Mouse (Mus musculus) liver, postnatal 0 days (tissue): ENCODE measurements around the gene Stk32c. TPM values are rescaled to one million over a fixed set of nuclear protein-coding genes. Genes with fewer than 3 reads are reported as not detected.

Source experiments
- ATAC-seq: fragments of 200-750 bp; cut with Nextera tagmentation; 2 replicates; pipeline ENCODE4 v1.8.0; 2017; ENCODE audit warnings: mild to moderate bottlenecking, moderate library complexity
- DNase-seq: peaks from one replicate; pipeline ENCODE4 v3.0.0-alpha.2; 2016
- H3K27ac ChIP-seq: fragments of 300-500 bp; sonication (generic); 2 replicates; pipeline ENCODE4 v1.5.1; 2014; ENCODE audit warnings: antibody characterized with exemption, moderate library complexity, mild to moderate bottlenecking, low read depth
- H3K27me3 ChIP-seq: fragments of 300-500 bp; sonication (generic); 2 replicates; pipeline ENCODE4 v1.6.1; 2014; ENCODE audit warnings: low read length, control low read depth, mixed read lengths; ENCODE audit not compliant: insufficient read depth
- H3K36me3 ChIP-seq: fragments of 300-500 bp; sonication (generic); replicated peaks from 2 replicates; pipeline ENCODE4 v1.6.1; 2014; ENCODE audit warnings: mild to moderate bottlenecking, control low read depth, low read length, moderate library complexity, mixed read lengths; ENCODE audit not compliant: insufficient read depth
- H3K4me1 ChIP-seq: fragments of 300-500 bp; sonication (generic); 2 replicates; pipeline ENCODE4 v1.6.1; 2014; ENCODE audit warnings: antibody characterized with exemption, mild to moderate bottlenecking, control low read depth; ENCODE audit not compliant: insufficient read depth
- H3K4me2 ChIP-seq: fragments of 300-500 bp; sonication (generic); 2 replicates; pipeline ENCODE4 v1.6.1; 2014; ENCODE audit warnings: low read depth, mild to moderate bottlenecking, low read length, moderate library complexity, mixed read lengths
- H3K4me3 ChIP-seq: fragments of 300-500 bp; sonication (generic); 2 replicates; pipeline ENCODE4 v1.5.1; 2014; ENCODE audit warnings: low read depth, low read length
- H3K9ac ChIP-seq: fragments of 300-500 bp; sonication (generic); replicated peaks from 2 replicates; pipeline ENCODE4 v1.6.1; 2014; ENCODE audit warnings: mild to moderate bottlenecking, moderate library complexity
- H3K9me3 ChIP-seq: fragments of 300-500 bp; sonication (generic); 2 replicates; pipeline ENCODE4 v1.6.1; 2016; ENCODE audit warnings: mild to moderate bottlenecking, control low read depth, low read length, mixed read lengths
- CTCF ChIP-seq: sonication (generic); IDR thresholded peaks from 2 replicates; pipeline ENCODE4 v1.5.1; 2016; ENCODE audit warnings: antibody characterized with exemption, low read depth
- EP300 ChIP-seq: IDR thresholded peaks from 2 replicates; pipeline ENCODE4 v1.6.1; 2016; ENCODE audit warnings: antibody characterized with exemption, low read depth, mild to moderate bottlenecking
- WGBS: fragments of 180-500 bp; shearing (Covaris S2); extraction: QIAGEN DNeasy Blood & Tissue Kit; methylation state at CpG from one replicate; pipeline ENCODE4 v1.1.7; 2014; ENCODE audit not compliant: insufficient replicate concordance; 5-methylcytosine and 5-hydroxymethylcytosine counted together
- polyA plus RNA-seq: library from polyadenylated mRNA; unstranded; fragments of >200 nt; fragmentation: Nextera tagmentation; extraction: Ambion mirVana; gene quantifications from 2 replicates; pipeline ENCODE4 v1.2.1, GENCODE M21; 2015

The Stk32c gene
- polyA plus RNA-seq, 1 experiment from 2014 or later = not detected

DNA sequence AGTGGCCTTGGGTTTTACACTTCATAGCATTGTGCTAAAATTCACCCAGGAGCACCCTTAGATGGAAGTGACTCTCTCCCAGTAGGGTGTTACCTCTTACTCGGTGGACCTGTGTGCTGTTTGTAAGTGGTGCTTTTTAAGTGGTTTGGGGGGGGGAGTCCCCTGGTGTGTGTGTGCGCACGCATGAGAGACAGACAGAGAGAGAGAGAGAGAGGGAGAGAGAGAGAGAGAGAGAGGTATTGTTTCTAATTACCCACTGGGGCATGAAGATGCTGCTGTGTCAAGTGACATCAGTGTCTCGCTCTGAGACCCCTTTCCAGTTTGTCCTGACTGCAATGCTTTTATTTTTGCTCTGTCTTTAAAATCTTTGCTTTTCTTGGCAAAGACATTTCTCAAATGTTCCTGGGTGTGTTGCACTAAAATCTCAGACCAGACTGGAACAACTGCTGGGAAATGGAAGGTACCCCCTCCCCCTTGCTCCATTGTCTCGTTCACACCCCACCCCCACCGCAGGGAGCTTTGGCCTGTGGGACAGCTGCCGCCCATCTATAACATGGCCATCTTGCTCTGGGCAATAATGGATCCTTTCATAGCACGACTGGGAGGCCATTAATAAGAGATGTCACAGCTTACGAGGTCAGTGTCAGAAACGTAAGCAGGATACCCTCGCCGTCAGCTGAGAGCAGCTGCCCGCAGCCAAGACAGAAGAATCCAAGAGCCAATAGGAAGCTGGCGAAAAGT lies 137.9 kb downstream of the Stk32c start:
- no peaks in the 10 kb centered on the region for H3K36me3 ChIP-seq
- H3K4me3 ChIP-seq = no peak overlapping the region
- no peaks in the 10 kb centered on the region for H3K27me3 ChIP-seq
- H3K27ac ChIP-seq = no peak overlapping the region
- DNase-seq (no peak), ATAC-seq (no peak)
- H3K9ac ChIP-seq = no peak overlapping the region
- H3K4me1 ChIP-seq = no peaks in the 10 kb centered on the region
- 68% methylated on average over 14 of the region's 14 CpGs for WGBS
- H3K9me3 ChIP-seq = no peaks in the 10 kb centered on the region
- no peak for TF ChIP-seq EP300
- no peak for TF ChIP-seq CTCF
- no peak overlapping the region for H3K4me2 ChIP-seq

DNA sequence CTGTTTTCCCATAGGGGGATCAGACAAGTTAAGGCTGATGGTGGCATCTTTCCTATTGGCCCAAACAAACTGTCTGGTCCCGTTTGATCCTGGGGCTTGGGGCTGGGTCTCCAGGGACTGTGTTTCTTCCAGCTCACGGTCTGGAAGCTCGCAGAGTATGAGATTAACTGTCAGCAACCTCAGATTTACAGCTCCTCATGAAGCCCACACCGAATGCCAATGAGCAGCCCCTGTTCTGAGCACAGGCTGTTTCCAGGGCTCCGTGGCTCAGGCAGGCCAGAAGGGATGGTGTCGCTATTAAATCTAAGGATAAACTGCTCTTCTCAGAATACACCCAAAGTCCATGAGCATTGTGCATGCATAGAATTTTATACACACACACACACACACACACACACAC lies 138.9 kb downstream of the Stk32c start:
- H3K4me1 ChIP-seq = no peaks in the 10 kb centered on the region
- WGBS = 47% methylated on average over 6 of the region's 6 CpGs
- no peaks in the 10 kb centered on the region for H3K36me3 ChIP-seq
- TF ChIP-seq CTCF (no peak), EP300 (no peak)
- H3K4me2 ChIP-seq = no peak overlapping the region
- no peak overlapping the region for H3K27ac ChIP-seq
- no peaks in the 10 kb centered on the region for H3K27me3 ChIP-seq
- H3K9ac ChIP-seq = no peak overlapping the region
- ATAC-seq (no peak), DNase-seq (no peak)
- H3K4me3 ChIP-seq = no peak overlapping the region
- H3K9me3 ChIP-seq = no peaks in the 10 kb centered on the region

DNA sequence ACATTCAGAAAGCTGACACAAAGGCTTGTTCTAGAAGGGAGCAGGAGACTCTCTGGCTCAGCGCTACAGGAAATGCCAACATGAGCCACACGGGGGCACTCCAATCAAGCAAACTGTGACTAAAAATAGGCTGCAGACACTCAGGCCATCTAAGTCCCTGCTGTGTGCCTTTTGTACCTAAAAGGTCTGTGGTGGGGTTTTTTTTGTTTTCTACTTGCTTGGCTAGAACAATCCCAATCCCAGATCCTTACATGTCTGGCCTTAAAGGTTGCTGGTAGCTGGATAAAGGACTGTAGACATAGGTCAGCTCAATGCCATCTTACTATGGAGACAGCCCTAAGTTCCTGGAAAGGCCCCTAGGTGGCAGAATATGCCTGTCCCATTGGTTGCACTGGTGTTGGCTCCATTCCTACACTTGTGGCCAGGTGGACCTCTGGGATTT lies 144.9 kb downstream of the Stk32c start:
- Histone ChIP-seq H3K27ac (no peak overlapping the region), H3K4me3 (no peak overlapping the region), H3K4me2 (no peak overlapping the region), H3K36me3 (no peaks in the 10 kb centered on the region), H3K27me3 (no peaks in the 10 kb centered on the region), H3K9ac (no peak overlapping the region), H3K9me3 (no peaks in the 10 kb centered on the region), H3K4me1 (no peaks in the 10 kb centered on the region)
- DNase-seq (peak; percentile 65), ATAC-seq (no peak)
- peak; percentile 56 for TF ChIP-seq CTCF
- no peak for TF ChIP-seq EP300
- WGBS = 0% methylated on average over 2 of the region's 2 CpGs

DNA sequence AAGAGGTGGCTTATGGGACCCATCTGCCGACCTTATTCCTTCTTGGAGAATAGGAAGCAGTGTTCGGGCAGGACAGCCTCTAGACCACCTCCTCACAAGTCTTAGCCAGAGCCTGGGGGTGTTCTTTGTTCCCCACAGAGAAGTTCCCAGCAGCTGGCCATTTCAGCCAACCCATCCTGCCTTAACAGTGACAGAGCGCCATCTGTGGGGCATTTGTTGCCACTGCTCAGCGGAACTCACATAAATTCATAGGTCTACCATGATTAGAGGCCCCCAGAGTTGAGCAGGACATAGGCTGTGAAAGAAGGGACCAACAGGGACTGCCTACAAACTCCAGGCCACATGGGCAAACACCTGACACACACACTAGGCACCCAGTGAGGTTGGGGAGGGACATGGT lies 149.7 kb downstream of the Stk32c start:
- TF ChIP-seq EP300 = no peak
- TF ChIP-seq CTCF = peak; percentile 55
- WGBS = 49% methylated on average over 4 of the region's 4 CpGs
- H3K4me2 ChIP-seq = no peak overlapping the region
- DNase-seq = peak; percentile 31
- ATAC-seq = no peak
- no peak overlapping the region for H3K9ac ChIP-seq
- H3K36me3 ChIP-seq = no peaks in the 10 kb centered on the region
- no peaks in the 10 kb centered on the region for H3K27me3 ChIP-seq
- no peak overlapping the region for H3K27ac ChIP-seq
- H3K9me3 ChIP-seq = no peaks in the 10 kb centered on the region
- no peaks in the 10 kb centered on the region for H3K4me1 ChIP-seq
- no peak overlapping the region for H3K4me3 ChIP-seq

Other genes starting within 250 kb of the Stk32c start
- gene Dpysl4, start 127.3 kb downstream of the Stk32c start, polyA plus RNA-seq = 0.04 TPM in 1 of 2 replicates, not detected in the other
- 0.43 and 0.78 TPM in 2 replicates for gene Lrrc27, start 319 bp downstream of the Stk32c start, polyA plus RNA-seq
- gene Pwwp2b, start 35.2 kb upstream of the Stk32c start, polyA plus RNA-seq = 1.3 and 1.5 TPM in 2 replicates
- 6.0 and 6.9 TPM in 2 replicates for gene Inpp5a, start 175.8 kb upstream of the Stk32c start, polyA plus RNA-seq